Mouse (Mus musculus) layer of hippocampus, adult 11-12 months (tissue): ENCODE measurements around the gene Ripor1.

ENCODE experiments used
- DNase-seq: peaks from one replicate; pipeline ENCODE4 v3.0.0; 2022; ENCODE audit warnings: low spot score

Ripor1 gene

DNA sequence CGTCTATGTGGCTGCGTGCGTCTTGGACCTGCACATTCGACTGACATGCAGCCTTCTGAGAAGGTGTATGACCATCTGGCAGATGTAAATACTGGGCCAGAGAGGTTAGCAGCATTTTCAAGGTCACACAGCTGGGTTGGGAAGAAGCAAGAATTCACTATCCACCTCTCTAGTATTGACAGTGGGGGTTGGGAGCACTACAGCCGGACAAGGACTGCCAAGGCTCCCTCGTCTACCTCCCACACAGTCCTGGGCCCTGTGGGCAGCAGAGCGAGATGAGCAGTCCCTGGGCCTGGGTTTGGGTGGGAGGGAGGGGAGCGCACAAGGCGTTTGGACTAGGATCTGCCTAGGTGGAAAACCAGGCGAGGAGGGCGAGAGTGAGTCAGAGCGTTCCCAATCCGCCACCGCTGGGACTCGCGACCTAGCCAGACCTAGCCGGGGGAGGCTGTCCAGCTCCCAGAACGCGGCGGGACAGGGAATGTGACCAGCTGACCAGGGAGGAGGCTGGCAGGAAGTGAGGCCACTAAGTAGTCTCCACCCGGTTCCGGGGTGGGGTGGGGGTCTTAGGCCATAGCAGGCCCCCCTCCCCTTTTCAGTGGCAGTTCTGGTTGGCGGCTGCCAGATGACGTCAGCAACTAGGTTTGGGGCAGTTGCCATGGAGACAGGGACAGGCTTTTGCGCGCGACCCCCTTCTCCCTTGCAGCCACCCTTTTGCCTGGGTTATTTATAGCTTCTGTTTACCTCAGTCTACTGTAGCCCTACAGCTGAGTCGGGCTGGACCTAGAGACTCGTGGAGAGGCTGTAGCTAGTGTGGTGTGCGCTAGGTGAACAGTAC lies 1.4 kb downstream of the Ripor1 start:
- peak; percentile 82 for DNase-seq

DNA sequence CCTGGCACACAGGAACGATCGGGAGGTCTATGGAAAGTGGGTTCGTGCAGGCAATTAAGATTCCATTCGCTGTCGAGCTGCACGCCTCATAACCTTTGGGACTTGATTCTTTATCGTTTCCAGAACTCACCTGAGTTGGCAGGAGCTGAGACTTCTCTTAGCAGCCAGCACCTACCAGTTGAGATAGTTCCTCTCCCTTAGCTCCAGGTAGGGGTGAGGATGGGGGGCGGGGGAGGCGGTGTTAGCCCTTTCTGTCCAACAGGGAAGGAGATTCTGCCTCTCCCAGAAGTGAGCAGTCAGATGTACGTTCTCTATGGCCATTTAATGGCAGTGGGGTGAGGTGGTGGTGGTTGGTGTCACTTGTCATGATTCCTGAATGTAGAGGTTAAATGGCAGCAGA lies 2.0 kb downstream of the Ripor1 start:
- no peak for DNase-seq

DNA sequence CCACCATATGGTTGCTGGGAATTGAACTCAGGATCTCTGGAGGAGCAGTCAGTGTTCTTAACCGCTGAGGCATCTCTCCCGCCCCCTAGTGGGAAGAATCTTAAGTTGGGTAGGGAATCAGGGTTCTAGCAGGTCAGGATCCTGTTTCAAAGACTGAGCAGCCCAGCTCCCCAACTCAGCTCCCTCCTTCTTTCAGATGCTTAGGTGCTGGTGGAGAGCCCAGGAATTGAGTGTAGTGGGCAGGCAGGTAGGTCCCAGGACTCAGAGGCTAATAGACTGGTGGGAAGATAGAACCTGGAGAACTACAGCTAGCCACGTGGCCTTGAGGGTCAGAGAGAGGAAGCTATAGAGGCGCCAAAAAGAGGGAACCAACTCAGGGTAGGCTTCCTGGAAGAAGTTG lies 2.6 kb downstream of the Ripor1 start:
- DNase-seq = peak; percentile 50

DNA sequence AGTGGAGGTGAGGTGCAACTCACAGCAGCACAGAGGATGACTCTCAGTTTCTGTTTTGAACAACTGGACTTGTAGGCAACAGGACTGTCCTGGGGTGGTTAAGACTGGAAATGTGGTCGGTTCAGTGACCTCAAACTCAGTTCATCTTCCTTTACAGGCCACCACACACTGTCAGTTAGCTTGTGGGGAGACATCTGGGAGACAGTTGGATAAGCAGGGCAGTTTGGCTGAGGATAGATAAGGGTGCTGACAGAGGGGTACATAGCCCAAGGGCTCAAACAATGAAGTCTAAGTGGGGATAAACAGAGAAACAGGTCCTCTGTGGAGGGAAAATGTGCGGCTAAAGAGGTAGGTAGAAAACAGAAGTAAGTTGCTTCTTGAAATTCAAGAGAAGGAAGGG lies 4.3 kb downstream of the Ripor1 start:
- DNase-seq = no peak

DNA sequence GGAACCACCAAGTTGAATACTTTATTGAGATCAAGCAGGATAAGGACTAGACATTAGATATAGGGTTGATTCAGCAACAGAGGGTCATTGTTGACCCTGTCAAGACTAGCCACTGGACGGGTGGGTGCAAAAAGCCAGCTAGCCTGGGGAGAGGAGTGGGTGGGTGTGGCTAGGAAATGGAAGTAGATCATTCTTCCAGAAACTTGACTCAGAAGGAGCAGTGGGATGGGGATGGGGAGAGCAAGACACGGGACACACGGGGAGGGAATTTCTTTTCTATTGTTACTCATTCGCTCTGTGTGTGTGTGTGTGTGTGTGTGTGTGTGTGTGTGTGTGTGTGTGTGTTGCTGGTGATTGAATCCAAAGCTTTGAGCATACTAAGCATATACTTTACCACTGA lies 4.7 kb downstream of the Ripor1 start:
- no peak for DNase-seq

DNA sequence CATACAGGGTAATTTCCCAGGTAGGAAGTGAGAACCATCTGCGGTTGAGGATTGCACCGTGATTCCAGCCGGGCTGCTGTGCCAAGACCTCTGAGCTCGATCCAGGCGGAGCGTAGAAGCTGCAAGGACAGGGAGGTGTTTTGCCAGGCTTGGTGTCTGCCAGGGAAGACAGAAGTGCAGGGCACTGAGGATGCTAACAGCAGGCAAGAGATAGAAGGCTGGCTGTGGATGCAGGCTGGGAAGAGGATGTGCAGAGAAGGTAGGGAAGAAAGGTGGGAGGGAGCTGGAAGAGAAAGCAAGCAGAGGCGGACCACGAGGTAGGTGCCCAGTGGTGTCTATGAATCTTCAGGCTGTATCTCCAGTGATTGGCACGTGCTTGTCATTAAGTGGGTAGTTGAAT lies 6.8 kb downstream of the Ripor1 start:
- DNase-seq = no peak

DNA sequence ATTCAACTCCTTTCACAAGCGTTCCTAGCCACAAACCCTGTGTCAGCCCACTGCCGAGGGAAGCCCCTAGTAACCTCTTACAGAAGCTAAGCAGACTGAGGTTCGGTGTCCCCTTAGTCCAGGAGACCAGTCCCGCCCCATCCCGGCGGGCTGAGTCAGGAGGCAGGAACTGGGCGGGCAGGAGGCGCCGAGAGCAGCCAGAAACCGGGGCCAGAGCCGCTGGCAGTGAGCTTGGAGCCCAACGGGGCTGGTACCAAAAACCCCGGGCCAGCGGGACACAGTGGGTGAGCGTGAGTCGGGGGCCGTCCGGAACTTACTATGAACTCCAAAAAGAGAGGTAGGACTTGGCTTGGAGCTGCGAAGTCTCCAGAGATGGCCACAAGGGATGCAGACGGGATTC lies 8.0 kb downstream of the Ripor1 start:
- peak; percentile 30 for DNase-seq

DNA sequence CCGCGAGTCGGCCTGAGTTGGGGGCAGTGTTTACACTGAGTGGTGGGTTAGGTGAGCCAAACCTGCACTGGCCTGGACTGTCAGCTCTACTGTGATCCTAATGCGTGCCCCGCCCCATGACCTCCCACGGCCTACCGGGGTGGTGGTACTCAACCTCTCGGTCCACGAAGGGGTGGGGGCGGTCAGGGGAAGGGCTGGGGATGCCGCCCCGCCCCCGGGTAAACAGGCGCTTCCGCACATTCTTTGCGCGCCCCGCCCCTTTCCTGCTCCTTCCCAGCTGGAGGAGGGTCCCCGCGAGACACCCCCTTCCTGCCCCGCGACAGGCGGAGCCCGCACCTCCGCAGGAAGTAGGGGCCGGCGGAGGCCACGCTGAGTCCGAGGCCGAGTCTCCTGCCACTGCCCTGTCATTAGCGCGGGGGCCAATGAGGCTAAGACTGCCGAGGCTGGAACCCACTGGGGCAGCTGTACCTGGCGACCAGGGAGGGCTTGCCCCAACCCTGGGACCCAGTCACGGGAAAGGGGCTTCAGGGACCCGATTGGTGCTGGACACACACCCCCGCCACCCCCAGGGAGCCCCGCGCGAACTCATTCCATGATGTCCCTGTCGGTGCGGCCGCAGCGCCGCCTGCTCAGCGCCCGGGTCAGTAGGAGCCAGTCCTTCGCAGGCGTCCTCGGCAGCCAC lies 8.9 kb downstream of the Ripor1 start:
- peak; percentile 24 for DNase-seq

DNA sequence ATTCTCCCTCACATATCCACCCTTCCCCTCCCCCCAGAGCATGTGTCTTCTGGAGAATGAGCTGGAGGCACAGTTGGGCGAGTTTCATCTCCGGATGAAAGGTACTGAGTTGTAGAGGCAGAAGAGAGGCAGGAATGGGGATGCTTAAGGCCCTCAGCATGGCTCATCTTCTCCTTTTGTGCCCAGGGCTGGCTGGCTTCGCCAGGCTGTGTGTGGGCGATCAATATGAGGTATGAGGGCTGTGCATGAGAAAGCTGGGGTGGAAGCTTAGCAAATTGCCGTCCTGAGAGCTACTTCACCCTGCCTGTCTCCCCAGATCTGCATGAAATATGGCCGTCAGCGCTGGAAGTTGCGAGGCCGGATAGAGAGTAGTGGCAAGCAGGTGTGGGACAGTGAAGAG lies 10.9 kb downstream of the Ripor1 start:
- peak; percentile 68 for DNase-seq

DNA sequence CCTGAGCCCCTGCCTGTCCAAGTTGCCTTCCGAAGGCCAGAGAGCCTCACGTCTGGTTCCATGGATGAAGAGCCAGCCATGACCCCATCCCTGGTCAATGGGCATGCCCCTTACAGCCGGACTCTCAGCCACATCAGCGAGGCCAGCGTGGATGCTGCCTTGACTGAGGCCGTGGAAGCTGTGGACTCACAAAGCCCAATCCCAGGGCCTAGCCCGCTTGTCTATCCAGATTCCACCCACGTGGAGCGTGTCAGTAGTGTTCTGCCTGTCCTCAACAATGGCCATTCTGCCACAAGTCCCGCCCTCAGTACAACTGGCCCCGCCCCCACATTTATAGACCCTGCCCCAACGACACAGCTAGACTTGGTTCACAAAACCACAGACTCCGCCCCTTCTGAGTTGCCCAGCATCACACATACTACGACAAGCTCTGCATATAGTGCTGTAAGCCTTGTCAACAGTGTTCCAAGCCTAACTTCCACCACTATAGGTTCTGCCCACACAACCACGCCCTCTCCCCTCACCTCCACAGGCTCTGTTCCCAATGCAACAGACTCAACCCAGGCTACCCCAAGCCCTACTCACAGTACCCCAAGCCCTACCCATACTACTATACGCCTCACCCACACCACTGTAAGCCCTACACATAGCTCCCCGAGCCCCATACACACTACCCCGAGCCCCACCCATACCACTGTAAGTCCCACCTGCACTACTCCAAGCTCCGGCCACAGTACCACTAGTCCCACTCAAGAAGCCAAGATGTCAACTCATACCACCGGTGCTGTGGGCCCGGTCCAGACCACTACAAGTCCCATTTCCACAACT lies 12.6 kb downstream of the Ripor1 start:
- DNase-seq = no peak

DNA sequence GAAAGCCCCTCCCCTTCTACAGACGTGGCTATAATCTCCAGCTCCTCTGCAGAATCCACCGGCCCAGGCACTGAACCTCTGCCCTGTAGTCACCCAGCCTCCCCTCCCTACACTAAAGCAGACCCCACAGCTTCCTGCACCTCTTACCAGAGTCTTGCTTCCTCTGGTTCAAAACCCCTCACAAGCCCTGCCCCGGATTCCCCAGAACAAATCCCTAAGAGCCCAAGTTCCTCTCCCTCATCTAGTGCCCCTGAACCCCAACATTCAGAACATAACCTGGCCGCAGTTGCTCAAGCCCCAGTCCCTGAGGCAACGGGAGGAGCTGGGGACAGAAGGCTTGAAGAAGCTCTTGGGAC lies 13.2 kb downstream of the Ripor1 start:
- no peak for DNase-seq

DNA sequence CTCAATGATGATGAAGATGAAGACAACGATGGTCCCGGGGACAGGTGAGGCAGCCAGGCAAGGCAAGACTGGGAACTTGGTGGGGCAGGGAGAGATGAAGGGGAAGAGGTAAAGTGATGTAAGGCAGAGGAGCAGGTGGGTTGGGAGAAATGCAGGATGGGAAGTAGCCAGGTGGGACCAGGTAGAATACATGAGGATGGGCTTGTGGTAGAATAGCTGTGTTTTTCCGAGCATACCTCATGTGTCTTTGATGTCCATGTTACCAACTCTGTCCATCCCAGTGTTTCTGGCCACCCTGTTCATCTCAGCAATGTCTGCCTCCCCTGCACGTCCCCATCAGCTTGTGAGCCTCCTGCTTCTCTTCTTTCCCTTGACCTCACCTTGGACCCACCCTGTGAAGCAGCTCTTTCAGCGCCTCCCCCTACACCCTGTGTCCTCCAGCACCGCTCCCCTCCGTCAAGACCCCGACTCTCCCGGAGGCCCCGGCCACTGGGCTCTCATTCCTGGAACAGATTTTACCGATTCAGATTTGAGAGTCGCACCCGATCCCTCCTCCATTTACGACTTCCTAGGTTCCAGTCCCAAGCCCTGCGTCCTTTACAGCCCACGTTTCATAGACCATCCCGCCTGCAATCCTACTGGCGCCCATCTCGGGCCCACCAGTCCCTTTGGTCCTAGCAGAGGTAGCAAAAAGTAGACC lies 14.0 kb downstream of the Ripor1 start:
- no peak for DNase-seq

DNA sequence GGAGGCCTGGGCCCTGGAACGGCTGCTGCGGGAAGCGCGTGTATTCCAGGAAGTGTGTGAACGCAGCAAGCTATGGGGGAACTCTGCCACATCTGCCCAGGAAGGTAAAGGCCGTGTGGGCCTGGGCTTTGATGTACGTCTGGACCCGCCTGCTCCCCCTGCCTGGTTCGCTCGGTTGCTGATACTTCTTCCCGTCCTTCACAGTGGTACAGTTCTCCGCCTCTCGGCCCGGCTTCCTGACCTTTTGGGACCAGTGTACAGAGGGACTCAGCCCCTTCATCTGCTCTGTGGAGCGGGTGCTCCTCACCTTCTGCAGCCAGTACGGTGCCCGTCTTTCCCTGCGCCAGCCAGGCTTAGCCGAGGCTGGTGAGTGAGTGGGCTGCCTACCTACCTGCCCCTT lies 15.2 kb downstream of the Ripor1 start:
- no peak for DNase-seq

DNA sequence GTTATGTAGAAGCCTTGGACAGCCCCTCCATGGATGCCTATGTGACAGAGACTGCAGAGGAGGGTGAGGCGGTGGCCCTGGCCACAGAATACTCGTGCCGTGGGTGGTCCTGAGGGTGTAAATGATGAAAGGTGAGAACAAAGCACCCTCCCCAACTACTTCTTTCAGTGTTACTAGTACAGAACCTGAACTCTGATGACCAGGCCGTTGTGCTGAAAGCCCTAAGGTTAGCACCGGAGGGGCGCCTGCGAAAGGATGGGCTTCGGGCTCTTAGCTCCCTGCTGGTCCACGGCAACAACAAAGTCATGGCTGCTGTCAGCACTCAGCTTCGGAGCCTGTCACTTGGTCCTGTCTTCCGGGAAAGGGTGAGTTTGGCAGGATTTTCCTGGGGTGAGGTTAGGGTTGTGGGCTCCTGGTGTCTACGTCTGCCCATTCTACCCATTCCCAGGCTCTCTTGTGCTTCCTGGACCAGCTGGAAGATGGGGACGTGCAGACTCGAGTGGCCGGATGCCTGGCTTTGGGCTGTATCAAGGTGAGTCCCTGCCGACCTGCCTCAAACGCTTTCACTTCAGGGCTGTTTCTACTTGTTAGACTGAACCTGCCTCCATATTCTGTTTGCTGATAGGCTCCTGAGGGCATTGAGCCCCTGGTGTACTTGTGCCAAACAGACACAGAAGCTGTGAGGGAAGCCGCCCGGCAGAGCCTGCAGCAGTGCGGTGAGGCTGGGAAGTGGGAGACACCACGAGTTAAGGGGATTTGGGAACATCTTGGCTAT lies 16.1 kb downstream of the Ripor1 start:
- DNase-seq = peak; percentile 11

DNA sequence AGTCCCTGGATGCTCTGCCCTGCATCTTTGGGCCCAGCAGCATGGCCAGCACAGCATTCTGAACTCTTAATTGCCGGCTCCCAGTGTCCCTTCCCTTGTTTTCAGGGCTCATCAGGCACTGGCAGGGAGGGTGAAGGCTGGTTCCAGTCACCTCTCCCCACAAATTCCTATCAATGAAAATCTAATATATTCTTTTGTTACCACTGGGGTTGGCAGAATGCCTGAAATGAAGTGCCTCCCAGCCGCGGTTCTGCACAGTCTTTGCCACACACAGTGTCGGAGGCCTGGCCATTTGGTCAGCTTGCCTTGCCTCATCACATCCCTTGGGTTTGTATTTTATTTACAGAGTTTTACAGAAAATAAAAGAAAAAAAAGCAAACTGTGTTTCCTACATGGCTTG lies 16.8 kb downstream of the Ripor1 start:
- peak; percentile 23 for DNase-seq

DNA sequence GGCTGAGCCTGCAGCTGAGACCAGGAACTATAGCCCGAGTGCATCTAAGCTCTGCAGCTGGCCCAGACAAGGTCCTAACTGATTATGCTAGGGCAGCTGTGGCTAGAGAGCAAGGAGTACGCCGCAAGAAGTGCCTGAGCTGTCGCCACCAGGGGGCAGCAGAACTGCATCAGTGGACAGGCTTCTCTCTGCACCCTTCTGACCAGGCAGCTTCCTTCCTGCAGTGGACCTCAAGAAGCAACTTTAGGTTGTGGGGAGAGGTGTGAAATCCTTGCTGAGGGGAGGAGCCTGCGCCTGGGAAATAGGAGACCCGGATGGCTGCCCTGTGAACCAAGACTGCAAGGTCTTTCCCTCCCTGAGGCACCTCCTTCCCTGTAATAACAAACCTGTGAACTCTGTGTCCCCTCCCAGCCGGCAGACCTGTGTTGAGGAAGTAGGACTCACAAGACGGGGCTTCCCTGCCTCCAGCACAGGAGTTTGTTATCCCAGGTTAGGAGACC lies 17.4 kb downstream of the Ripor1 start:
- peak; percentile 97 for DNase-seq

DNA sequence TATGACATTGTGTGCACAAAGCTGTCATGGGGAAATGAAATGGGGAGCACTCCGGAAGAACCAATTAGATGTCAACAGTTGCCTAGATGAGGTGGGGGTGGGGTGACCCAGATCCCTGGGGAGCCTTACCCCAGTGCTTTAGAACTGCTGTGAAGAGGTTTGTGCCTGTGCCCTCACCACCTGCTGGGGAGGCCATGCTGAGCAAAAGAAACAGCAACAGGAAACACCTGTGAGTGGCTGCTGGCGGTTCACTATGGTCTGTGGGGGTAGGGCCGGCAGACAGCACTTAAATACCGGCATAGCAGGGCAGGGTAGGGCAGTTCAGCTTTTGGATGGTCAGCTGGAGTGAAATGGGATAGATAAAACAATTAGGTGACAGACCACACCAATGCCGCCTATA lies 18.1 kb downstream of the Ripor1 start:
- DNase-seq = peak; percentile 15

DNA sequence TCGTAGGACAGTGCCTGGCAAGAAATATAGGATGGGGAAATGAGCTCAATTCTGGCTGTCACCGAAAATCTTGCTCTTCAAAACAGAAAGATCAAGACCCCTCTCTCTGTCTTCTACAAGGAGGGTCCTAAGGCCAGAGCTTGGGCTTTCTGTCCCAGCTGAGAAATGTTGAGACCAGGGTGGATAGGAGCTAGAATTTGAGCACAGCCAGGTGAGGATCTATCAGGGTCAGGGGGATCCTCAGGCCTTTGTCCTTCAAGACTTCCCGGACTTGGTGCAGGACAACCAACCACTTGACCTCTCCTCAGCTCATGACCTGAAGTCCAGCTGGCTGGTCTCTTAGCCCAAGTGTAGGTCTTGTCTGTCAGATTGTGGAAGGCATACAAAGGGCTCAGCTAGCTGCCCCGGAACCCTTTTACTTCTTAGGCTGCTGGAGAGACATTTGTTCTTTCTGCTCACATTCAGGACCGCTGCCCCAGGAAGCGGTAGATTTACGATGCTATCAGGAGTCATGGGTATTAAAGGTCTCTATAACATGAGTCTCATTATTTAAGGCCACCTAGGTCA lies 18.7 kb downstream of the Ripor1 start:
- DNase-seq = peak; percentile 4

DNA sequence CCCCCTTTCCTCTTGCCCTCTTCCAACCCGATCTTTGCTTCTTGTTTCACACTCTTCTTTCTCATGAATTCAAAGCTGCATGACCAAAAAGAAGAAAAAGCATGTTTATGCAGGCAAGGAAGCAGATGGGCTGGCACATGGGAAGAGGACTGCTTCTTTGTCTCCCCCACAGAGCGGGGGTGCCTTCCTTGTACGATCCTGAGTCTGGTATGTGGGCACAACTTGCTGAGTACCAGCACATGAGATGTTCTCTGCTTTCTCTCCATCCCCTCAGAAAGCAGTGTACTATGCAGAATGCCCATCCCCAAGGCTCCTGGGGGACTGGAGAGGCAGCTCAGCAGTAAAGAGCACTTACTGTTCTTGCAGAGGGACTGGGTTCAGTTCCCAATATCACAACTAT lies 19.3 kb downstream of the Ripor1 start:
- DNase-seq = peak; percentile 78

DNA sequence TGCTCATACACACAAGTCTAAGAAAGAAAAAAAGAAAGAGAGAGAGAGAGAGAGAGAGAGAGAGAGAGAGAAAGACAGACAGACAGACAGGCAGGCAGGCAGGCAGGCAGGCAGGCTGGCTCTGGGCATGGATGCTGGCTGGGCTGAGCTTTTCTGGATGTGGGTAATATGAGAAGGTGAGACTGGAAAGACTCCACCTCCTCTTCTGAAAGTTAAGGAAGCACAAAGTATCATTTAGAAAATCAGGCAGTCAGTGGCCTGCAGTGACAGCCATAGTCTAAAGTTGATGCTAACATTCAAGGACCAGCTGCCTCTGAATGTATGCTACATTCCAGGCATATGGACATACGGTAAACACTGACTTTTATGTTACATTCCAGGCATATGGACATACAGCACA lies 19.8 kb downstream of the Ripor1 start:
- DNase-seq = peak; percentile 14

DNA sequence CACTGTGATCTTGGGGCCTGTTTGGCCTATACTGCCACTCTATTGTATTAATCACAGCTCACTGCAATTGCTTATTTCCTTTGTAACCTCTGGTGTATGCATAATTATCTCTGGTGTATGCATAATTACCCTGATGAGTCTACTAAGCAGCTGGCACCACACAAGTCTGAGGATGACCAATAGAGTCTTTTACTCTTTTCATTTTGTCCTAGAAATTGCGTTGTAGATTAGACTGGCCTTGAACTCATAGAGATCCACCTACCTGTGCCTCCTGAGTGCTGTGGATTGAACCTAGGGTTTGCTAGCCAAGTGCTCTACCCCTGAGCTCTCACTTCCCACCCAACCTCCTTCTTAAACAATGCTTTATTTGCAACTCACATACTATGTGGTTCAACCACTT lies 21.0 kb downstream of the Ripor1 start:
- DNase-seq = no peak
